Mouse (Mus musculus): ENCODE data around the gene Cdc26. TPM values are rescaled to one million over a fixed set of nuclear protein-coding genes. Genes with fewer than 3 reads are reported as not detected.

Gene Cdc26
- polyA plus RNA-seq, 2 experiments: 40.2 to 65.7 TPM

- ATAC-seq (ENCODE audit: insufficient read depth) (no peak), DNase-seq (ENCODE audit: low read depth in 3 of 3, low spot score in 3 of 3) (no peak)
- H3K4me2 ChIP-seq (ENCODE audit: low read depth): no peak overlapping the region
- TF ChIP-seq EP300 (IDR thresholded peaks at IDR 0.05; ENCODE audit: low read depth) (no peak), CTCF (IDR thresholded peaks at IDR 0.05; ENCODE audit: low read depth) (0 out of 2 replicates have a peak, but pooled peaks have one; percentile 24)
- no peak overlapping the region for H3K27ac ChIP-seq
- H3K4me3 ChIP-seq (ENCODE audit: insufficient read depth in 1 of 2, low read depth in 2 of 2, low read length in 2 of 2): no peak overlapping the region
- peaks cover 0 to 8% of the 10 kb centered on the region in 2 experiments; a peak in 2 of 4 replicates for H3K4me1 ChIP-seq (replicated peaks; ENCODE audit: control insufficient read depth in 2 of 2, insufficient read depth in 2 of 2, low read length in 1 of 2)
- H3K36me3 ChIP-seq (replicated peaks; ENCODE audit: control insufficient read depth, insufficient read depth, low read depth): peaks cover 30% of the 10 kb centered on the region
- WGBS (ENCODE audit: insufficient replicate concordance): 78% methylated on average over 7 of the region's 7 CpGs
- H3K27me3 ChIP-seq (ENCODE audit: control insufficient read depth, insufficient read depth, low read length): no peaks in the 10 kb centered on the region
- H3K9me3 ChIP-seq (ENCODE audit: control insufficient read depth, low read length): no peaks in the 10 kb centered on the region
- no peak overlapping the region for H3K9ac ChIP-seq (replicated peaks)
Observed at GRCm38 (mm10) chr4:62391892-62392291, 16.6 kb downstream of the Cdc26 start.

- WGBS (ENCODE audit: insufficient replicate concordance): 49% methylated on average over 5 of the region's 5 CpGs
- Histone ChIP-seq H3K9me3 (ENCODE audit: control insufficient read depth, low read length) (no peaks in the 10 kb centered on the region), H3K36me3 (replicated peaks; ENCODE audit: control insufficient read depth, insufficient read depth, low read depth) (peaks cover 15% of the 10 kb centered on the region), H3K27me3 (ENCODE audit: control insufficient read depth, insufficient read depth, low read length) (no peaks in the 10 kb centered on the region), H3K9ac (replicated peaks) (no peak overlapping the region), H3K4me3 (ENCODE audit: insufficient read depth in 1 of 2, low read depth in 2 of 2, low read length in 2 of 2) (no peak overlapping the region), H3K4me2 (ENCODE audit: low read depth) (no peak overlapping the region), H3K27ac (no peak overlapping the region), H3K4me1 (replicated peaks; ENCODE audit: control insufficient read depth in 2 of 2, insufficient read depth in 2 of 2, low read length in 1 of 2) (peaks cover 0 to 8% of the 10 kb centered on the region in 2 experiments; a peak in 2 of 4 replicates)
- DNase-seq (ENCODE audit: low read depth in 3 of 3, low spot score in 3 of 3) (no peak), ATAC-seq (ENCODE audit: insufficient read depth) (peak; percentile 57; the same call in 1 of the 2 replicates)
- TF ChIP-seq EP300 (IDR thresholded peaks at IDR 0.05; ENCODE audit: low read depth) (peak; percentile 33; the same call in 1 of the 2 replicates), CTCF (IDR thresholded peaks at IDR 0.05; ENCODE audit: low read depth) (no peak)
Observed at GRCm38 (mm10) chr4:62389592-62390512, 18.6 kb downstream of the Cdc26 start.

- ATAC-seq (ENCODE audit: insufficient read depth) (no peak), DNase-seq (ENCODE audit: low read depth in 3 of 3, low spot score in 3 of 3) (no peak)
- Histone ChIP-seq H3K9ac (replicated peaks) (no peak overlapping the region), H3K9me3 (ENCODE audit: control insufficient read depth, low read length) (no peaks in the 10 kb centered on the region), H3K4me2 (ENCODE audit: low read depth) (no peak overlapping the region), H3K4me1 (replicated peaks; ENCODE audit: control insufficient read depth in 2 of 2, insufficient read depth in 2 of 2, low read length in 1 of 2) (peaks cover 7 to 14% of the 10 kb centered on the region in 2 experiments; a peak in 3 of 4 replicates), H3K27ac (no peak overlapping the region), H3K27me3 (ENCODE audit: control insufficient read depth, insufficient read depth, low read length) (no peaks in the 10 kb centered on the region), H3K36me3 (replicated peaks; ENCODE audit: control insufficient read depth, insufficient read depth, low read depth) (peaks cover 11% of the 10 kb centered on the region), H3K4me3 (ENCODE audit: insufficient read depth in 1 of 2, low read depth in 2 of 2, low read length in 2 of 2) (no peak overlapping the region)
- TF ChIP-seq CTCF (IDR thresholded peaks at IDR 0.05; ENCODE audit: low read depth) (no peak), EP300 (IDR thresholded peaks at IDR 0.05; ENCODE audit: low read depth) (no peak)
- WGBS (ENCODE audit: insufficient replicate concordance): 76% methylated on average over 7 of the region's 7 CpGs
Observed at GRCm38 (mm10) chr4:62385439-62385838, 23.0 kb downstream of the Cdc26 start.

DNA sequence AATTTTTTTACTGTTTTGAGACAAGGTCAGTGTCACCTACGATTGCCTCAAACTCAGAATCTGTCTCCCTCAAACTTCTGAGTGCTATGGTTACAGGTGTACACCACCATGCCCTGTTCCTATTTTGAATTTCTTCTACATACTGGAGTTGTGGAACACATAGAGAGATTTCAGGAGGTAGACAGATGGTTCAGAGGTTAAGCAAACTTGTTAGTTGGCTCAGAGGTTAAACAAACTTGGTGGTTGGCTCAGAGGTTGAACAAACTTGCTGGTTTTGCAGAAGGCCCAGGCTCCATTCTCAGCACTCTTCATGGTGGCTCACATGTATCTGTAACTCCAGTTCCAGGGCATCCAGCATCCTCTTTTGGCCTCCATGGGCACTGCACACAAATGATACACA lies 24.3 kb downstream of the Cdc26 start:
- TF ChIP-seq CTCF (IDR thresholded peaks at IDR 0.05; ENCODE audit: low read depth): no peak
- TF ChIP-seq EP300 (IDR thresholded peaks at IDR 0.05; ENCODE audit: low read depth): no peak
- H3K36me3 ChIP-seq (replicated peaks; ENCODE audit: control insufficient read depth, insufficient read depth, low read depth): peaks cover 11% of the 10 kb centered on the region
- peak overlapping the region; percentile 32 for H3K4me2 ChIP-seq (ENCODE audit: low read depth)
- no peak overlapping the region for H3K9ac ChIP-seq (replicated peaks)
- no peak overlapping the region for H3K27ac ChIP-seq
- ATAC-seq (ENCODE audit: insufficient read depth) (peak; percentile 51; the same call in 1 of the 2 replicates), DNase-seq (ENCODE audit: low read depth in 3 of 3, low spot score in 3 of 3) (no peak)
- WGBS (ENCODE audit: insufficient replicate concordance): 70% methylated on average over 1 of the region's 1 CpGs
- H3K4me1 ChIP-seq (replicated peaks; ENCODE audit: control insufficient read depth in 2 of 2, insufficient read depth in 2 of 2, low read length in 1 of 2): peaks cover 7 to 8% of the 10 kb centered on the region in 2 experiments; a peak in 3 of 4 replicates
- H3K4me3 ChIP-seq (ENCODE audit: insufficient read depth in 1 of 2, low read depth in 2 of 2, low read length in 2 of 2): no peak overlapping the region
- no peaks in the 10 kb centered on the region for H3K27me3 ChIP-seq (ENCODE audit: control insufficient read depth, insufficient read depth, low read length)
- no peaks in the 10 kb centered on the region for H3K9me3 ChIP-seq (ENCODE audit: control insufficient read depth, low read length)

DNA sequence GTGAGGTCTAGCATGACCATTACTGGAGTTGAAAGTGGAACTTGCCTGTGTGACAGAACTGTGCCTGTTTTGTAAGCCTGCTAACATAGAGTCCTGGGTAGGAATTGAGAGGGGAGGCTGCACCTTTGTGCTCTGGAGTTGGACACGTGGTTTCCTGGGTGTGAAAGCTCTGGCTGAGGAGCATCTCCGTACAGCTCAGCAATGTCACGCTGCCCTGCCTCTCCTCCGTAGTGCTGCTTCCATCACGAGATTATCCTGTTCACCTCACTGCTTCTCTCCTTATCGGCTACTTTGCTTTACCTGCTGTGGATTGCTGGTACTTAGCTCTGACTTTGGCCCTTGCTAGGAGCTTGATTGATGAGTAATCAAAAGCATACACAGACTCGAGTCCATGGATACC lies 24.7 kb downstream of the Cdc26 start:
- Histone ChIP-seq H3K9me3 (ENCODE audit: control insufficient read depth, low read length) (no peaks in the 10 kb centered on the region), H3K27me3 (ENCODE audit: control insufficient read depth, insufficient read depth, low read length) (no peaks in the 10 kb centered on the region), H3K9ac (replicated peaks) (no peak overlapping the region), H3K4me2 (ENCODE audit: low read depth) (peak overlapping the region; percentile 32), H3K4me3 (ENCODE audit: insufficient read depth in 1 of 2, low read depth in 2 of 2, low read length in 2 of 2) (no peak overlapping the region), H3K4me1 (replicated peaks; ENCODE audit: control insufficient read depth in 2 of 2, insufficient read depth in 2 of 2, low read length in 1 of 2) (peaks cover 7 to 8% of the 10 kb centered on the region in 2 experiments; a peak in 3 of 4 replicates), H3K36me3 (replicated peaks; ENCODE audit: control insufficient read depth, insufficient read depth, low read depth) (peaks cover 11% of the 10 kb centered on the region), H3K27ac (peak overlapping the region; percentile 9; the same call in 1 of the 2 replicates)
- ATAC-seq (ENCODE audit: insufficient read depth) (peak; percentile 23; the same call in 1 of the 2 replicates), DNase-seq (ENCODE audit: low read depth in 3 of 3, low spot score in 3 of 3) (no peak)
- TF ChIP-seq EP300 (IDR thresholded peaks at IDR 0.05; ENCODE audit: low read depth) (no peak), CTCF (IDR thresholded peaks at IDR 0.05; ENCODE audit: low read depth) (no peak)
- WGBS (ENCODE audit: insufficient replicate concordance): 66% methylated on average over 7 of the region's 7 CpGs
